Mouse (Mus musculus): Measurements from ENCODE around the gene Nrxn3.

- no peak for TF ChIP-seq CTCF (IDR thresholded peaks at IDR 0.05; ENCODE audit: low read depth)
- no peak for TF ChIP-seq EP300 (IDR thresholded peaks at IDR 0.05; ENCODE audit: low read depth)
Measured at GRCm38 (mm10) chr12:89995392-89995791, 1272.7 kb downstream of the Nrxn3 start.

Data from liver, postnatal 0 days (tissue).